14 mouse cellular contexts compared by ENCODE assay signal in genomic region chr2:79131743-79132517, GRCm38 (mm10).
DNase-seq lines count a peak whose midpoint lies in the region; ATAC-seq and TF ChIP-seq lines count a peak whose summit lies in the region.
"Had no signal": no experiment of that assay in that cellular context is flagged by ENCODE, and none has a peak within 500 bp of the region (broad histone marks: within the 10 kb centered on the region; RNA-seq: fewer than 3 reads in every experiment).

No protein-coding gene starts in this region.

- no peaks in the 10 kb centered on the region for H3K27me3 ChIP-seq in heart, embryonic 12.5 days (replicated peaks)
- no peaks in the 10 kb centered on the region for H3K27me3 ChIP-seq in CH12.LX (replicated peaks)
- no peaks in the 10 kb centered on the region for H3K27me3 ChIP-seq in hindbrain, embryonic 10.5 days (ENCODE audit: insufficient read depth, poor library complexity, severe bottlenecking)

- intact Hi-C loops in heart, postnatal 10 days (cut with DNase I): no loop called here

- no peak overlapping the region for H3K4me2 ChIP-seq in heart, embryonic 12.5 days
- peak overlapping the region; percentile 83 for H3K4me2 ChIP-seq in CH12.LX (ENCODE audit: insufficient read depth, low read depth, poor library complexity, severe bottlenecking)

- no peak overlapping the region for H3K27ac ChIP-seq in heart, embryonic 12.5 days (ENCODE audit: poor library complexity, severe bottlenecking)
- H3K27ac ChIP-seq in CH12.LX (ENCODE audit: insufficient read depth, low read depth): peak overlapping the region; percentile 99
- H3K27ac ChIP-seq in hindbrain, embryonic 10.5 days: no peak overlapping the region
- H3K27ac ChIP-seq: hindbrain, postnatal 0 days; left cerebral cortex, adult 2 months had no signal

- peak; percentile 97 for TF ChIP-seq EP300 in CH12.LX (IDR thresholded peaks at IDR 0.05; ENCODE audit: low read length)

- TF ChIP-seq CTCF in CH12.LX (conservative IDR thresholded peaks at IDR 0.05 in 1 of 2, IDR thresholded peaks at IDR 0.05 in 1 of 2; ENCODE audit: low read depth in 2 of 2, low read length in 2 of 2): no peak

- H3K9me3 ChIP-seq in heart, embryonic 12.5 days (replicated peaks): no peaks in the 10 kb centered on the region
- no peaks in the 10 kb centered on the region for H3K9me3 ChIP-seq in CH12.LX (replicated peaks; ENCODE audit: low read length)
- no peaks in the 10 kb centered on the region for H3K9me3 ChIP-seq in hindbrain, embryonic 10.5 days

- H3K4me1 ChIP-seq in heart, embryonic 12.5 days (replicated peaks): no peaks in the 10 kb centered on the region
- H3K4me1 ChIP-seq in CH12.LX (ENCODE audit: control insufficient read depth in 1 of 2, insufficient read depth in 2 of 2): peaks cover 17 to 68% of the 10 kb centered on the region in 2 experiments
- H3K4me1 ChIP-seq in hindbrain, embryonic 10.5 days (replicated peaks): no peaks in the 10 kb centered on the region

- no peaks in the 10 kb centered on the region; the same call in 1 of the 2 replicates for H3K79me2 ChIP-seq in CH12.LX (replicated peaks; ENCODE audit: control insufficient read depth, extremely low read depth, insufficient read depth, poor library complexity, severe bottlenecking)

- ATAC-seq in heart, embryonic 12.5 days (ENCODE audit: insufficient number of reproducible peaks, low FRiP score): no peak
- peak; percentile 70 for ATAC-seq in erythroblast, adult 5-6 weeks (replicated peaks; ENCODE audit: low FRiP score, poor library complexity, severe bottlenecking)
- ATAC-seq in megakaryocyte, adult 5-6 weeks (ENCODE audit: poor library complexity, severe bottlenecking): peak; percentile 86
- ATAC-seq: hindbrain, postnatal 0 days; midbrain, embryonic 16.5 days had no signal

- peak; percentile 60 for TF ChIP-seq POLR2A in CH12.LX (IDR thresholded peaks at IDR 0.05; ENCODE audit: low read depth, low read length)

- no peak overlapping the region for H3K9ac ChIP-seq in heart, embryonic 12.5 days
- peak overlapping the region; percentile 91 for H3K9ac ChIP-seq in CH12.LX (ENCODE audit: insufficient read depth, low read depth)

- TF ChIP-seq RAD21 in CH12.LX (IDR thresholded peaks at IDR 0.05; ENCODE audit: low read depth, low read length): no peak; the same call in 1 of the 2 replicates

- dilution Hi-C loops in CH12.LX (cut with MboI; ENCODE audit: extremely low pct_ligation_motif_present, extremely low pct_unique_long_range_greater_than_20kb, low sequenced_read_pairs): no loop called here

- no peaks in the 10 kb centered on the region for H3K36me3 ChIP-seq in heart, embryonic 12.5 days
- no peaks in the 10 kb centered on the region for H3K36me3 ChIP-seq in CH12.LX (replicated peaks in 1 of 2; ENCODE audit: control insufficient read depth in 1 of 2, insufficient read depth in 1 of 2, low read length in 1 of 2)
- no peaks in the 10 kb centered on the region for H3K36me3 ChIP-seq in hindbrain, embryonic 10.5 days

- in situ Hi-C loops in CH12.LX (cut with MboI; ENCODE audit: low pct_ligation_motif_present, low pct_unique_long_range_greater_than_20kb, low sequenced_read_pairs): loop anchor here (10.0 kb wide), 1 partner anchor 157 kb away; no protein-coding TSS in a partner anchor

- H3K4me3 ChIP-seq in heart, embryonic 12.5 days: no peak overlapping the region
- H3K4me3 ChIP-seq in CH12.LX (replicated peaks in 1 of 3; ENCODE audit: low read depth in 2 of 3, low read length in 2 of 3, poor library complexity in 1 of 3): peak overlapping the region in 1 of 3 experiments; percentile 17
- H3K4me3 ChIP-seq in hindbrain, embryonic 10.5 days: no peak overlapping the region
- H3K4me3 ChIP-seq: left cerebral cortex, adult 2 months had no signal

- WGBS in heart, embryonic 12.5 days: 57% methylated on average over 5 of the region's 5 CpGs
- 83% methylated on average over 5 of the region's 5 CpGs for WGBS in hindbrain, embryonic 10.5 days

- peak; percentile 13 to 19 for DNase-seq in heart, postnatal 10 days
- peak; percentile 89 for DNase-seq in CH12.LX (ENCODE audit: extremely low read depth)
- no peak for DNase-seq in layer of hippocampus, adult 18-20 months (ENCODE audit: low spot score in 2 of 2)
- no peak for DNase-seq in hindbrain, embryonic 10.5 days (ENCODE audit: low spot score)
- DNase-seq in layer of hippocampus, postnatal 25 days (ENCODE audit: extremely low spot score in 1 of 2, low spot score in 1 of 2): no peak
- DNase-seq: adrenal gland, adult 8-10 months; kidney, postnatal 10 days; thymus, postnatal 25 days had no signal

TF ChIP-seq in CH12.LX, 34 proteins besides CTCF, POLR2A, EP300 and RAD21:
- TF ChIP-seq USF2 (conservative IDR thresholded peaks at IDR 0.05; ENCODE audit: low read depth, low read length): no peak
- TF ChIP-seq SMC3 (IDR thresholded peaks at IDR 0.05; ENCODE audit: low read depth, low read length): no peak
- peak; percentile 63; the same call in 1 of the 2 replicates for TF ChIP-seq MAFK (IDR thresholded peaks at IDR 0.05; ENCODE audit: insufficient replicate concordance, low read length)
- peak; percentile 93 for TF ChIP-seq IRF4 (IDR thresholded peaks at IDR 0.05; ENCODE audit: low read depth, low read length)
- peak; percentile 95 for TF ChIP-seq TBP (conservative IDR thresholded peaks at IDR 0.05; ENCODE audit: low read depth, low read length)
- no peak; the same call in 1 of the 2 replicates for TF ChIP-seq CHD1 (IDR thresholded peaks at IDR 0.05; ENCODE audit: low read depth, low read length)
- TF ChIP-seq BHLHE40 (IDR thresholded peaks at IDR 0.05; ENCODE audit: low read depth, low read length): peak; percentile 88
- TF ChIP-seq ZKSCAN1 (IDR thresholded peaks at IDR 0.05; ENCODE audit: borderline replicate concordance, low read depth, low read length): no peak
- peak; percentile 53; the same call in 1 of the 2 replicates for TF ChIP-seq E2F4 (IDR thresholded peaks at IDR 0.05; ENCODE audit: insufficient replicate concordance, low read depth, low read length)
- TF ChIP-seq POLR2AphosphoS2 (IDR thresholded peaks at IDR 0.05; ENCODE audit: low read depth, low read length): peak; percentile 18; the same call in 1 of the 2 replicates
- TF ChIP-seq NRF1 (IDR thresholded peaks at IDR 0.05; ENCODE audit: low read depth, low read length): no peak
- TF ChIP-seq MAZ (IDR thresholded peaks at IDR 0.05; ENCODE audit: low read depth, low read length): no peak
- TF ChIP-seq PAX5 (IDR thresholded peaks at IDR 0.05; ENCODE audit: low read length): no peak
- TF ChIP-seq RCOR1 (conservative IDR thresholded peaks at IDR 0.05; ENCODE audit: low read depth, low read length): peak; percentile 79; the same call in 1 of the 2 replicates
- TF ChIP-seq ELF1 (IDR thresholded peaks at IDR 0.05; ENCODE audit: low read depth, low read length): peak; percentile 17; the same call in 1 of the 2 replicates
- TF ChIP-seq ZNF384 (IDR thresholded peaks at IDR 0.05; ENCODE audit: low read depth, low read length): no peak
- peak; percentile 72 for TF ChIP-seq MYC (IDR thresholded peaks at IDR 0.05; ENCODE audit: low read depth, low read length)
- TF ChIP-seq NELFE (IDR thresholded peaks at IDR 0.05; ENCODE audit: low read depth, low read length): peak; percentile 69; the same call in 1 of the 2 replicates
- TF ChIP-seq MEF2A (IDR thresholded peaks at IDR 0.05; ENCODE audit: borderline replicate concordance, low read depth, low read length): peak; percentile 62; the same call in 1 of the 2 replicates
- peak; percentile 11; the same call in 1 of the 2 replicates for TF ChIP-seq MAX (IDR thresholded peaks at IDR 0.05; ENCODE audit: low read length)
- peak; percentile 51 for TF ChIP-seq MXI1 (IDR thresholded peaks at IDR 0.05; ENCODE audit: low read depth, low read length)
- peak; percentile 84 for TF ChIP-seq ETS1 (conservative IDR thresholded peaks at IDR 0.05; ENCODE audit: low read depth, low read length)
- peak; percentile 86 for TF ChIP-seq ZMIZ1 (IDR thresholded peaks at IDR 0.05; ENCODE audit: low read depth, low read length)
- TF ChIP-seq TCF12 (IDR thresholded peaks at IDR 0.05; ENCODE audit: low read depth, low read length): peak; percentile 80
- peak; percentile 64 for TF ChIP-seq CHD2 (IDR thresholded peaks at IDR 0.05; ENCODE audit: low read length)
- no peak for TF ChIP-seq USF1 (IDR thresholded peaks at IDR 0.05; ENCODE audit: low read depth, low read length)
- TF ChIP-seq JUND (conservative IDR thresholded peaks at IDR 0.05; ENCODE audit: low read depth, low read length): peak; percentile 84
- TF ChIP-seq KAT2A (IDR thresholded peaks at IDR 0.05; ENCODE audit: insufficient replicate concordance, low read length): 0 out of 2 replicates have a peak, but pooled peaks have one; percentile 69
- TF ChIP-seq GABPA (IDR thresholded peaks at IDR 0.05; ENCODE audit: insufficient replicate concordance, low read depth, low read length): no peak
- TF ChIP-seq JUN (IDR thresholded peaks at IDR 0.05; ENCODE audit: insufficient read depth, low read depth, low read length): peak; percentile 82

Comparison
In these comparisons a context has a peak if more than half of its experiments do, and no peak if none do; other contexts are left out.
1. DNase-seq: peak in heart, postnatal 10 days (2 of 2) and CH12.LX (single experiment); none in layer of hippocampus, adult 18-20 months (0 of 2), hindbrain, embryonic 10.5 days (single experiment) and layer of hippocampus, postnatal 25 days (0 of 2).